Mouse (Mus musculus): Measurements from ENCODE around the gene Hormad1. TPM values are rescaled to one million over a fixed set of nuclear protein-coding genes. Genes with fewer than 3 reads are reported as not detected.

The Hormad1 gene
- polyA plus RNA-seq, 1 experiment: not detected

- no peaks in the 10 kb centered on the region for H3K27me3 ChIP-seq (ENCODE audit: control insufficient read depth, insufficient read depth, low read length)
- no peaks in the 10 kb centered on the region for H3K4me1 ChIP-seq (ENCODE audit: control insufficient read depth, insufficient read depth, low read length)
- H3K27ac ChIP-seq (ENCODE audit: insufficient read depth, low read length): no peak overlapping the region
- no peak for DNase-seq
- H3K4me3 ChIP-seq (replicated peaks; ENCODE audit: insufficient read depth, low read depth, low read length): no peak overlapping the region
- no peak for TF ChIP-seq POLR2A (IDR thresholded peaks at IDR 0.05; ENCODE audit: borderline replicate concordance, insufficient read depth, low read length)
- 94% methylated on average over 3 of the region's 3 CpGs for WGBS
Measured at GRCm38 (mm10) chr3:95569585-95569984, 10.1 kb downstream of the Hormad1 start.

GRCm38 (mm10) chr3:95587754-95588603 is 28.5 kb downstream of the Hormad1 start:
- no peak overlapping the region for H3K27ac ChIP-seq (ENCODE audit: insufficient read depth, low read length)
- peak overlapping the region; percentile 52 for H3K4me3 ChIP-seq (replicated peaks; ENCODE audit: insufficient read depth, low read depth, low read length)
- no peak for TF ChIP-seq POLR2A (IDR thresholded peaks at IDR 0.05; ENCODE audit: borderline replicate concordance, insufficient read depth, low read length)
- TF ChIP-seq CTCF (IDR thresholded peaks at IDR 0.05; ENCODE audit: borderline replicate concordance, insufficient read depth, low read depth, low read length): no peak
- WGBS: 46% methylated on average over 8 of the region's 8 CpGs
- no peaks in the 10 kb centered on the region for H3K27me3 ChIP-seq (ENCODE audit: control insufficient read depth, insufficient read depth, low read length)
- H3K4me1 ChIP-seq (ENCODE audit: control insufficient read depth, insufficient read depth, low read length): no peaks in the 10 kb centered on the region
- DNase-seq: no peak

GRCm38 (mm10) chr3:95588604-95589086 is 29.2 kb downstream of the Hormad1 start, which contains the start of gene Golph3l:
Gene Golph3l, plus strand, starts transcription at chr3:95588934.
- TF ChIP-seq POLR2A (IDR thresholded peaks at IDR 0.05; ENCODE audit: borderline replicate concordance, insufficient read depth, low read length): peak; percentile 66; the same call in 1 of the 2 replicates
- TF ChIP-seq CTCF (IDR thresholded peaks at IDR 0.05; ENCODE audit: borderline replicate concordance, insufficient read depth, low read depth, low read length): no peak
- Histone ChIP-seq H3K4me3 (replicated peaks; ENCODE audit: insufficient read depth, low read depth, low read length) (peak within 1 kb of the TSS; percentile 99), H3K27me3 (ENCODE audit: control insufficient read depth, insufficient read depth, low read length) (no peaks in the 10 kb centered on the region), H3K27ac (ENCODE audit: insufficient read depth, low read length) (no peak within 1 kb of the TSS), H3K4me1 (ENCODE audit: control insufficient read depth, insufficient read depth, low read length) (no peaks in the 10 kb centered on the region)
- WGBS: 1% methylated on average over 12 of the region's 12 CpGs
- DNase-seq: peak; percentile 95 to 99

- Histone ChIP-seq H3K27ac (ENCODE audit: insufficient read depth, low read length) (no peak overlapping the region), H3K4me3 (replicated peaks; ENCODE audit: insufficient read depth, low read depth, low read length) (no peak overlapping the region), H3K27me3 (ENCODE audit: control insufficient read depth, insufficient read depth, low read length) (no peaks in the 10 kb centered on the region), H3K4me1 (ENCODE audit: control insufficient read depth, insufficient read depth, low read length) (no peaks in the 10 kb centered on the region)
- TF ChIP-seq CTCF (IDR thresholded peaks at IDR 0.05; ENCODE audit: borderline replicate concordance, insufficient read depth, low read depth, low read length): no peak
- no peak for TF ChIP-seq POLR2A (IDR thresholded peaks at IDR 0.05; ENCODE audit: borderline replicate concordance, insufficient read depth, low read length)
- no peak for DNase-seq
Measured at GRCm38 (mm10) chr3:95598734-95599133, 39.3 kb downstream of the Hormad1 start.

GRCm38 (mm10) chr3:95601287-95601686 is 41.8 kb downstream of the Hormad1 start:
- H3K4me3 ChIP-seq (replicated peaks; ENCODE audit: insufficient read depth, low read depth, low read length): no peak overlapping the region
- 91% methylated on average over 3 of the region's 3 CpGs for WGBS
- no peak for TF ChIP-seq POLR2A (IDR thresholded peaks at IDR 0.05; ENCODE audit: borderline replicate concordance, insufficient read depth, low read length)
- no peak for TF ChIP-seq CTCF (IDR thresholded peaks at IDR 0.05; ENCODE audit: borderline replicate concordance, insufficient read depth, low read depth, low read length)
- H3K4me1 ChIP-seq (ENCODE audit: control insufficient read depth, insufficient read depth, low read length): no peaks in the 10 kb centered on the region
- no peak overlapping the region for H3K27ac ChIP-seq (ENCODE audit: insufficient read depth, low read length)
- no peak for DNase-seq
- H3K27me3 ChIP-seq (ENCODE audit: control insufficient read depth, insufficient read depth, low read length): no peaks in the 10 kb centered on the region

- Histone ChIP-seq H3K4me3 (replicated peaks; ENCODE audit: insufficient read depth, low read depth, low read length) (no peak overlapping the region), H3K27me3 (ENCODE audit: control insufficient read depth, insufficient read depth, low read length) (no peaks in the 10 kb centered on the region), H3K27ac (ENCODE audit: insufficient read depth, low read length) (no peak overlapping the region), H3K4me1 (ENCODE audit: control insufficient read depth, insufficient read depth, low read length) (no peaks in the 10 kb centered on the region)
- WGBS: 85% methylated on average over 3 of the region's 3 CpGs
- no peak for TF ChIP-seq CTCF (IDR thresholded peaks at IDR 0.05; ENCODE audit: borderline replicate concordance, insufficient read depth, low read depth, low read length)
- no peak for TF ChIP-seq POLR2A (IDR thresholded peaks at IDR 0.05; ENCODE audit: borderline replicate concordance, insufficient read depth, low read length)
- DNase-seq: no peak
Measured at GRCm38 (mm10) chr3:95606096-95606495, 46.6 kb downstream of the Hormad1 start.

GRCm38 (mm10) chr3:95609195-95609594 is 49.7 kb downstream of the Hormad1 start:
- Histone ChIP-seq H3K27me3 (ENCODE audit: control insufficient read depth, insufficient read depth, low read length) (no peaks in the 10 kb centered on the region), H3K27ac (ENCODE audit: insufficient read depth, low read length) (no peak overlapping the region), H3K4me1 (ENCODE audit: control insufficient read depth, insufficient read depth, low read length) (no peaks in the 10 kb centered on the region), H3K4me3 (replicated peaks; ENCODE audit: insufficient read depth, low read depth, low read length) (no peak overlapping the region)
- no peak for TF ChIP-seq CTCF (IDR thresholded peaks at IDR 0.05; ENCODE audit: borderline replicate concordance, insufficient read depth, low read depth, low read length)
- no peak for TF ChIP-seq POLR2A (IDR thresholded peaks at IDR 0.05; ENCODE audit: borderline replicate concordance, insufficient read depth, low read length)
- WGBS: 70% methylated on average over 3 of the region's 3 CpGs
- no peak for DNase-seq

- TF ChIP-seq POLR2A (IDR thresholded peaks at IDR 0.05; ENCODE audit: borderline replicate concordance, insufficient read depth, low read length) (no peak), CTCF (IDR thresholded peaks at IDR 0.05; ENCODE audit: borderline replicate concordance, insufficient read depth, low read depth, low read length) (no peak)
- 100% methylated on average over 1 of the region's 1 CpGs for WGBS
Measured at GRCm38 (mm10) chr3:95613996-95614395, 54.5 kb downstream of the Hormad1 start.

More at GRCm38 (mm10) chr3:95613996-95614395, 54.5 kb downstream of the Hormad1 start:
- H3K4me3 ChIP-seq (replicated peaks; ENCODE audit: insufficient read depth, low read depth, low read length): no peak overlapping the region
- DNase-seq: no peak
- H3K27me3 ChIP-seq (ENCODE audit: control insufficient read depth, insufficient read depth, low read length): no peaks in the 10 kb centered on the region
- no peaks in the 10 kb centered on the region for H3K4me1 ChIP-seq (ENCODE audit: control insufficient read depth, insufficient read depth, low read length)
- no peak overlapping the region for H3K27ac ChIP-seq (ENCODE audit: insufficient read depth, low read length)

Data from cerebellum, adult 2 months (tissue).